Mouse (Mus musculus): ENCODE data around the gene Spry2. TPM values are rescaled to one million over a fixed set of nuclear protein-coding genes. Genes with fewer than 3 reads are reported as not detected.

Gene Spry2
- polyA plus RNA-seq (2014; fragmentation: Nextera tagmentation; extraction: Ambion mirVana) = 71.3 and 73.3 TPM in 2 replicates

- Histone ChIP-seq H3K4me3 (ENCODE audit: low read depth, low read length) (peak within 1 kb of the TSS; percentile 90), H3K9me3 (ENCODE audit: control insufficient read depth, low read length) (no peaks in the 10 kb centered on the region), H3K9ac (ENCODE audit: low read length) (peak within 1 kb of the TSS; percentile 99), H3K4me2 (ENCODE audit: low read depth, severe bottlenecking) (peak within 1 kb of the TSS; percentile 95), H3K36me3 (ENCODE audit: control insufficient read depth, insufficient read depth, low read length) (peaks cover 3% of the 10 kb centered on the region; the same call in 1 of the 2 replicates), H3K4me1 (ENCODE audit: control insufficient read depth, insufficient read depth, low read length) (peaks cover 10% of the 10 kb centered on the region; the same call in 1 of the 2 replicates), H3K27ac (replicated peaks; ENCODE audit: low read depth, low read length) (peak within 1 kb of the TSS; percentile 99), H3K27me3 (ENCODE audit: control insufficient read depth, insufficient read depth, low read length) (no peaks in the 10 kb centered on the region)
- peak; percentile 92 for ATAC-seq (ENCODE audit: insufficient number of reproducible peaks, low FRiP score, low TSS enrichment, low read depth)
- WGBS = under 1% methylated on average over 49 of the region's 89 CpGs
- peak; percentile 93 for DNase-seq (ENCODE audit: low spot score)
Observed at GRCm38 (mm10) chr14:105896791-105897568, at the start of gene Spry2. Spry2 (minus strand) TSS chr14:105896819.

- Histone ChIP-seq H3K27ac (replicated peaks; ENCODE audit: low read depth, low read length) (no peak overlapping the region), H3K9ac (ENCODE audit: low read length) (no peak overlapping the region), H3K4me3 (ENCODE audit: low read depth, low read length) (no peak overlapping the region), H3K36me3 (ENCODE audit: control insufficient read depth, insufficient read depth, low read length) (no peaks in the 10 kb centered on the region), H3K4me1 (ENCODE audit: control insufficient read depth, insufficient read depth, low read length) (no peaks in the 10 kb centered on the region), H3K4me2 (ENCODE audit: low read depth, severe bottlenecking) (no peak overlapping the region), H3K27me3 (ENCODE audit: control insufficient read depth, insufficient read depth, low read length) (no peaks in the 10 kb centered on the region), H3K9me3 (ENCODE audit: control insufficient read depth, low read length) (no peaks in the 10 kb centered on the region)
- no peak for DNase-seq (ENCODE audit: low spot score)
- no peak for ATAC-seq (ENCODE audit: insufficient number of reproducible peaks, low FRiP score, low TSS enrichment, low read depth)
- WGBS = 84% methylated on average over 9 of the region's 9 CpGs
Observed at GRCm38 (mm10) chr14:105941353-105941752, 44.7 kb upstream of the Spry2 start.

GRCm38 (mm10) chr14:105926726-105927125 is 30.1 kb upstream of the Spry2 start:
- 87% methylated on average over 9 of the region's 9 CpGs for WGBS
- Histone ChIP-seq H3K4me3 (ENCODE audit: low read depth, low read length) (no peak overlapping the region), H3K4me2 (ENCODE audit: low read depth, severe bottlenecking) (no peak overlapping the region), H3K9me3 (ENCODE audit: control insufficient read depth, low read length) (no peaks in the 10 kb centered on the region), H3K36me3 (ENCODE audit: control insufficient read depth, insufficient read depth, low read length) (no peaks in the 10 kb centered on the region), H3K4me1 (ENCODE audit: control insufficient read depth, insufficient read depth, low read length) (peaks cover 6% of the 10 kb centered on the region), H3K27me3 (ENCODE audit: control insufficient read depth, insufficient read depth, low read length) (no peaks in the 10 kb centered on the region), H3K9ac (ENCODE audit: low read length) (no peak overlapping the region), H3K27ac (replicated peaks; ENCODE audit: low read depth, low read length) (no peak overlapping the region)
- DNase-seq (ENCODE audit: low spot score) (no peak), ATAC-seq (ENCODE audit: insufficient number of reproducible peaks, low FRiP score, low TSS enrichment, low read depth) (0 out of 2 replicates have a peak, but pooled peaks have one; percentile 26)

- no peaks in the 10 kb centered on the region for H3K36me3 ChIP-seq (ENCODE audit: control insufficient read depth, insufficient read depth, low read length)
- no peak for ATAC-seq (ENCODE audit: insufficient number of reproducible peaks, low FRiP score, low TSS enrichment, low read depth)
- H3K4me1 ChIP-seq (ENCODE audit: control insufficient read depth, insufficient read depth, low read length) = peaks cover 8% of the 10 kb centered on the region
- no peaks in the 10 kb centered on the region for H3K9me3 ChIP-seq (ENCODE audit: control insufficient read depth, low read length)
- H3K9ac ChIP-seq (ENCODE audit: low read length) = no peak overlapping the region
- DNase-seq (ENCODE audit: low spot score) = no peak
- no peak overlapping the region for H3K27ac ChIP-seq (replicated peaks; ENCODE audit: low read depth, low read length)
- WGBS = 91% methylated on average over 2 of the region's 2 CpGs
- H3K27me3 ChIP-seq (ENCODE audit: control insufficient read depth, insufficient read depth, low read length) = no peaks in the 10 kb centered on the region
- H3K4me3 ChIP-seq (ENCODE audit: low read depth, low read length) = no peak overlapping the region
- H3K4me2 ChIP-seq (ENCODE audit: low read depth, severe bottlenecking) = no peak overlapping the region
Observed at GRCm38 (mm10) chr14:105925305-105925704, 28.7 kb upstream of the Spry2 start.

- H3K27me3 ChIP-seq (ENCODE audit: control insufficient read depth, insufficient read depth, low read length) = no peaks in the 10 kb centered on the region
- WGBS = 55% methylated on average over 1 of the region's 1 CpGs
- no peak overlapping the region for H3K4me2 ChIP-seq (ENCODE audit: low read depth, severe bottlenecking)
- no peak overlapping the region for H3K4me3 ChIP-seq (ENCODE audit: low read depth, low read length)
- H3K36me3 ChIP-seq (ENCODE audit: control insufficient read depth, insufficient read depth, low read length) = no peaks in the 10 kb centered on the region
- peaks cover 8% of the 10 kb centered on the region for H3K4me1 ChIP-seq (ENCODE audit: control insufficient read depth, insufficient read depth, low read length)
- H3K27ac ChIP-seq (replicated peaks; ENCODE audit: low read depth, low read length) = no peak overlapping the region
- ATAC-seq (ENCODE audit: insufficient number of reproducible peaks, low FRiP score, low TSS enrichment, low read depth) = no peak
- peak; percentile 50 for DNase-seq (ENCODE audit: low spot score)
- no peak overlapping the region for H3K9ac ChIP-seq (ENCODE audit: low read length)
- H3K9me3 ChIP-seq (ENCODE audit: control insufficient read depth, low read length) = no peaks in the 10 kb centered on the region
Observed at GRCm38 (mm10) chr14:105924712-105925111, 28.1 kb upstream of the Spry2 start.

- 14% methylated on average over 8 of the region's 8 CpGs for WGBS
- no peak overlapping the region for H3K27ac ChIP-seq (replicated peaks; ENCODE audit: low read depth, low read length)
- ATAC-seq (ENCODE audit: insufficient number of reproducible peaks, low FRiP score, low TSS enrichment, low read depth) = no peak
Observed at GRCm38 (mm10) chr14:105922874-105923273, 26.3 kb upstream of the Spry2 start.

GRCm38 (mm10) chr14:105922427-105922826 is 25.8 kb upstream of the Spry2 start:
- WGBS = 46% methylated on average over 5 of the region's 5 CpGs

More at GRCm38 (mm10) chr14:105922874-105923273, 26.3 kb upstream of the Spry2 start:
- Histone ChIP-seq H3K9me3 (ENCODE audit: control insufficient read depth, low read length) (no peaks in the 10 kb centered on the region), H3K4me3 (ENCODE audit: low read depth, low read length) (no peak overlapping the region), H3K36me3 (ENCODE audit: control insufficient read depth, insufficient read depth, low read length) (no peaks in the 10 kb centered on the region), H3K4me1 (ENCODE audit: control insufficient read depth, insufficient read depth, low read length) (peaks cover 8% of the 10 kb centered on the region), H3K27me3 (ENCODE audit: control insufficient read depth, insufficient read depth, low read length) (no peaks in the 10 kb centered on the region), H3K9ac (ENCODE audit: low read length) (no peak overlapping the region), H3K4me2 (ENCODE audit: low read depth, severe bottlenecking) (no peak overlapping the region)
- no peak for DNase-seq (ENCODE audit: low spot score)

GRCm38 (mm10) chr14:105921217-105921695 is 24.6 kb upstream of the Spry2 start:
- 1% methylated on average over 8 of the region's 8 CpGs for WGBS
- no peak for ATAC-seq (ENCODE audit: insufficient number of reproducible peaks, low FRiP score, low TSS enrichment, low read depth)
- H3K36me3 ChIP-seq (ENCODE audit: control insufficient read depth, insufficient read depth, low read length) = no peaks in the 10 kb centered on the region
- H3K4me2 ChIP-seq (ENCODE audit: low read depth, severe bottlenecking) = no peak overlapping the region
- H3K27me3 ChIP-seq (ENCODE audit: control insufficient read depth, insufficient read depth, low read length) = no peaks in the 10 kb centered on the region
- H3K4me3 ChIP-seq (ENCODE audit: low read depth, low read length) = no peak overlapping the region
- H3K4me1 ChIP-seq (ENCODE audit: control insufficient read depth, insufficient read depth, low read length) = peaks cover 8% of the 10 kb centered on the region
- no peak overlapping the region for H3K27ac ChIP-seq (replicated peaks; ENCODE audit: low read depth, low read length)
- DNase-seq (ENCODE audit: low spot score) = no peak
- no peak overlapping the region for H3K9ac ChIP-seq (ENCODE audit: low read length)
- H3K9me3 ChIP-seq (ENCODE audit: control insufficient read depth, low read length) = no peaks in the 10 kb centered on the region

More at GRCm38 (mm10) chr14:105922427-105922826, 25.8 kb upstream of the Spry2 start:
- H3K27me3 ChIP-seq (ENCODE audit: control insufficient read depth, insufficient read depth, low read length) = no peaks in the 10 kb centered on the region
- H3K4me3 ChIP-seq (ENCODE audit: low read depth, low read length) = no peak overlapping the region
- no peak overlapping the region for H3K27ac ChIP-seq (replicated peaks; ENCODE audit: low read depth, low read length)
- no peak for DNase-seq (ENCODE audit: low spot score)
- H3K36me3 ChIP-seq (ENCODE audit: control insufficient read depth, insufficient read depth, low read length) = no peaks in the 10 kb centered on the region
- H3K4me2 ChIP-seq (ENCODE audit: low read depth, severe bottlenecking) = no peak overlapping the region
- no peak for ATAC-seq (ENCODE audit: insufficient number of reproducible peaks, low FRiP score, low TSS enrichment, low read depth)
- H3K9me3 ChIP-seq (ENCODE audit: control insufficient read depth, low read length) = no peaks in the 10 kb centered on the region
- peaks cover 8% of the 10 kb centered on the region for H3K4me1 ChIP-seq (ENCODE audit: control insufficient read depth, insufficient read depth, low read length)
- no peak overlapping the region for H3K9ac ChIP-seq (ENCODE audit: low read length)
